Mouse (Mus musculus): ENCODE measurements around the gene Zc3h7a. TPM values are rescaled to one million over a fixed set of nuclear protein-coding genes. Genes with fewer than 3 reads are reported as not detected.

Gene Zc3h7a
- total RNA-seq, 2 experiments from 2014 or later: 58.0 to 80.6 TPM

Small RNA genes within 50 kb of the gene (microRNA-seq; reads per million reads assigned to microRNA genes)
- gene Gm23935: 7.5 to 8.4 reads per million in 2 experiments

Other genes starting within 250 kb of the Zc3h7a start
- 100 to 1,000 TPM; 166 to 177 TPM for gene Snn, start 115.4 kb downstream of the Zc3h7a start, total RNA-seq (2021)
- 10 to 100 TPM; 15.3 to 19.8 TPM for gene Litaf, start 110.2 kb downstream of the Zc3h7a start, total RNA-seq (2021)
- 10 to 100 TPM; 27.3 to 31.5 TPM for gene Txndc11, start 41.7 kb downstream of the Zc3h7a start, total RNA-seq (2021)
- 10 to 100 TPM; 54.1 to 55.0 TPM for gene Rsl1d1, start 26.9 kb upstream of the Zc3h7a start, total RNA-seq (2021)
- 10 to 100 TPM; 84.3 to 89.9 TPM for gene Gspt1, start 77.9 kb upstream of the Zc3h7a start, total RNA-seq (2021)
- gene Tnfrsf17, start 137.4 kb upstream of the Zc3h7a start, total RNA-seq (2021): not detected
- 10 to 100 TPM; 25.0 to 31.5 TPM for gene Snx29, start 146.5 kb upstream of the Zc3h7a start, total RNA-seq (2021)